Comparison of ENCODE assay signal across 8 mouse cellular contexts in genomic region chr4:135312706-135313105, GRCm38 (mm10). TPM values are rescaled to one million over a fixed set of nuclear protein-coding genes. Genes with fewer than 3 reads are reported as not detected.
DNase-seq lines count a peak whose midpoint lies in the region; ATAC-seq and TF ChIP-seq lines count a peak whose summit lies in the region.

No protein-coding gene starts in this region.

- no peak overlapping the region for H3K9ac ChIP-seq in hindbrain, embryonic 11.5 days (ENCODE audit: low read depth, low read length)
- H3K9ac ChIP-seq in embryonic facial prominence, embryonic 15.5 days, result no peak overlapping the region
- H3K9ac ChIP-seq in liver, embryonic 11.5 days (ENCODE audit: low read depth, low read length), result peak overlapping the region; percentile 64
- peak overlapping the region; percentile 33; the same call in 1 of the 2 replicates for H3K9ac ChIP-seq in stomach, embryonic 16.5 days (ENCODE audit: low read length)

- no peak overlapping the region for H3K4me2 ChIP-seq in hindbrain, embryonic 11.5 days (replicated peaks; ENCODE audit: low read depth, low read length)
- no peak overlapping the region for H3K4me2 ChIP-seq in embryonic facial prominence, embryonic 15.5 days (replicated peaks)
- H3K4me2 ChIP-seq in liver, embryonic 11.5 days, result peak overlapping the region; percentile 67
- no peak overlapping the region for H3K4me2 ChIP-seq in stomach, embryonic 16.5 days (ENCODE audit: low read depth, low read length)

- H3K9me3 ChIP-seq in hindbrain, embryonic 10.5 days, result peaks cover 11% of the 10 kb centered on the region
- no peaks in the 10 kb centered on the region for H3K9me3 ChIP-seq in hindbrain, embryonic 11.5 days (ENCODE audit: control insufficient read depth, low read length)
- H3K9me3 ChIP-seq in embryonic facial prominence, embryonic 15.5 days (replicated peaks), result 0 out of 2 replicates have a peak, but pooled peaks cover 3% of the 10 kb centered on the region
- no peaks in the 10 kb centered on the region for H3K9me3 ChIP-seq in liver, embryonic 11.5 days (ENCODE audit: control insufficient read depth, low read length)
- peaks cover 5% of the 10 kb centered on the region; the same call in 1 of the 2 replicates for H3K9me3 ChIP-seq in stomach, embryonic 16.5 days (replicated peaks; ENCODE audit: control insufficient read depth, low read length)

- no peak for ATAC-seq in hindbrain, embryonic 11.5 days (ENCODE audit: low FRiP score)
- ATAC-seq in Patski, result peak; percentile 63
- peak; percentile 70; the same call in 1 of the 2 replicates for ATAC-seq in embryonic facial prominence, embryonic 15.5 days (ENCODE audit: insufficient number of reproducible peaks, low FRiP score, low TSS enrichment, low read depth)
- ATAC-seq in liver, embryonic 11.5 days (replicated peaks; ENCODE audit: low FRiP score), result peak; percentile 46; the same call in 1 of the 2 replicates
- ATAC-seq in stomach, embryonic 16.5 days (ENCODE audit: insufficient read depth, low FRiP score), result peak; percentile 57; the same call in 1 of the 2 replicates

- no peak for TF ChIP-seq CTCF in Patski (IDR thresholded peaks at IDR 0.05)

- H3K27ac ChIP-seq in hindbrain, embryonic 10.5 days, result peak overlapping the region; percentile 29; the same call in 1 of the 2 replicates
- no peak overlapping the region for H3K27ac ChIP-seq in hindbrain, embryonic 11.5 days (ENCODE audit: low read depth, low read length)
- H3K27ac ChIP-seq in embryonic facial prominence, embryonic 15.5 days (replicated peaks), result peak overlapping the region; percentile 55; the same call in 1 of the 2 replicates
- peak overlapping the region; percentile 93 for H3K27ac ChIP-seq in liver, embryonic 11.5 days (ENCODE audit: low read depth, low read length)
- peak overlapping the region; percentile 7; the same call in 1 of the 2 replicates for H3K27ac ChIP-seq in stomach, embryonic 16.5 days (ENCODE audit: low read length)

- in situ Hi-C loops in Patski (cut with MboI; ENCODE audit: low pct_unique_long_range_greater_than_20kb), result loop anchor here (5.0 kb wide), 1 partner anchor 45 kb away; no protein-coding TSS in a partner anchor

- H3K4me3 ChIP-seq in hindbrain, embryonic 10.5 days, result no peak overlapping the region
- no peak overlapping the region for H3K4me3 ChIP-seq in hindbrain, embryonic 11.5 days (ENCODE audit: low read depth, low read length)
- no peak overlapping the region for H3K4me3 ChIP-seq in embryonic facial prominence, embryonic 15.5 days (replicated peaks)
- peak overlapping the region; percentile 21 for H3K4me3 ChIP-seq in liver, embryonic 11.5 days (ENCODE audit: low read depth, low read length)
- H3K4me3 ChIP-seq in stomach, embryonic 16.5 days (replicated peaks; ENCODE audit: low read length), result no peak overlapping the region

- no peaks in the 10 kb centered on the region for H3K27me3 ChIP-seq in hindbrain, embryonic 10.5 days (ENCODE audit: insufficient read depth, poor library complexity, severe bottlenecking)
- H3K27me3 ChIP-seq in hindbrain, embryonic 11.5 days (ENCODE audit: control insufficient read depth, insufficient read depth, low read length), result no peaks in the 10 kb centered on the region
- no peaks in the 10 kb centered on the region for H3K27me3 ChIP-seq in Patski
- no peaks in the 10 kb centered on the region for H3K27me3 ChIP-seq in embryonic facial prominence, embryonic 15.5 days
- H3K27me3 ChIP-seq in liver, embryonic 11.5 days (replicated peaks; ENCODE audit: control insufficient read depth, insufficient read depth, low read length), result no peaks in the 10 kb centered on the region
- H3K27me3 ChIP-seq in stomach, embryonic 16.5 days (ENCODE audit: control insufficient read depth, insufficient read depth, low read length), result no peaks in the 10 kb centered on the region

- WGBS in hindbrain, embryonic 10.5 days, result 45% methylated on average over 4 of the region's 4 CpGs
- 54% methylated on average over 4 of the region's 4 CpGs for WGBS in hindbrain, embryonic 11.5 days
- WGBS in embryonic facial prominence, embryonic 15.5 days, result 49% methylated on average over 4 of the region's 4 CpGs
- WGBS in liver, embryonic 11.5 days, result 32% methylated on average over 4 of the region's 4 CpGs
- WGBS in stomach, embryonic 16.5 days, result 36% methylated on average over 4 of the region's 4 CpGs

- peaks cover 36% of the 10 kb centered on the region for H3K36me3 ChIP-seq in hindbrain, embryonic 10.5 days
- peaks cover 6% of the 10 kb centered on the region; the same call in 1 of the 2 replicates for H3K36me3 ChIP-seq in hindbrain, embryonic 11.5 days (ENCODE audit: control insufficient read depth, insufficient read depth, low read length)
- H3K36me3 ChIP-seq in embryonic facial prominence, embryonic 15.5 days, result peaks cover 25% of the 10 kb centered on the region
- H3K36me3 ChIP-seq in liver, embryonic 11.5 days (ENCODE audit: control insufficient read depth, insufficient read depth, low read length), result peaks cover 19% of the 10 kb centered on the region
- H3K36me3 ChIP-seq in stomach, embryonic 16.5 days (ENCODE audit: control insufficient read depth, insufficient read depth, low read length), result peaks cover 16% of the 10 kb centered on the region

- H3K4me1 ChIP-seq in hindbrain, embryonic 10.5 days (replicated peaks), result peaks cover 29% of the 10 kb centered on the region
- H3K4me1 ChIP-seq in hindbrain, embryonic 11.5 days (replicated peaks; ENCODE audit: control insufficient read depth, insufficient read depth, low read length), result 0 out of 2 replicates have a peak, but pooled peaks cover 2% of the 10 kb centered on the region
- peaks cover 27% of the 10 kb centered on the region for H3K4me1 ChIP-seq in embryonic facial prominence, embryonic 15.5 days
- H3K4me1 ChIP-seq in liver, embryonic 11.5 days (replicated peaks; ENCODE audit: control insufficient read depth, insufficient read depth, low read length), result peaks cover 29% of the 10 kb centered on the region
- peaks cover 23% of the 10 kb centered on the region for H3K4me1 ChIP-seq in stomach, embryonic 16.5 days (ENCODE audit: control insufficient read depth, insufficient read depth, low read length)

- CTCF ChIA-PET in Patski (lab: Charles Lee), result interaction anchor here (1.4 kb wide), 1 partner anchor 76 kb away, joined by 4 read pairs; no protein-coding TSS in a partner anchor

- DNase-seq in hindbrain, embryonic 10.5 days (ENCODE audit: low spot score), result no peak
- DNase-seq in hindbrain, embryonic 11.5 days (ENCODE audit: low spot score), result no peak
- DNase-seq in Patski (ENCODE audit: low read depth, low spot score), result peak; percentile 80
- peak; percentile 88 for DNase-seq in heart, postnatal 4 days
- no peak for DNase-seq in liver, embryonic 11.5 days (ENCODE audit: low spot score)
- DNase-seq in embryo, embryonic 11 days, result no peak

- POLR2A ChIA-PET in Patski (lab: Charles Lee), result interaction anchor here (0.5 to 1.7 kb wide), 7 partner anchors 11 to 82 kb away, joined by 3 to 9 read pairs (median 4); no protein-coding TSS in a partner anchor

RNA-seq across cellular contexts. Expression of gene Clic4, which starts 40.1 kb away (rescaled TPM):
- 184 and 220 TPM in 2 replicates for polyA plus RNA-seq in hindbrain, embryonic 10.5 days (2016; fragmentation: Nextera tagmentation; extraction: Ambion mirVana)
- polyA plus RNA-seq in hindbrain, embryonic 11.5 days (2014; fragmentation: Nextera tagmentation; extraction: Ambion mirVana), result 109 and 147 TPM in 2 replicates
- 196 TPM for polyA plus RNA-seq in Patski (2021)
- polyA plus RNA-seq in embryonic facial prominence, embryonic 15.5 days (2015; fragmentation: Nextera tagmentation; extraction: Ambion mirVana), result 111 and 113 TPM in 2 replicates
- 100 to 1,000 TPM; 313 to 318 TPM for total RNA-seq in heart, postnatal 4 days (2021)
- polyA plus RNA-seq in liver, embryonic 11.5 days (2014; fragmentation: Nextera tagmentation; extraction: Ambion mirVana), result 149 and 176 TPM in 2 replicates
- polyA plus RNA-seq in stomach, embryonic 16.5 days (2015; fragmentation: Nextera tagmentation; extraction: Ambion mirVana), result 136 and 141 TPM in 2 replicates

RNA-seq across cellular contexts. Expression of gene Srrm1, which starts 40.4 kb away (rescaled TPM):
- polyA plus RNA-seq in hindbrain, embryonic 10.5 days (2016; fragmentation: Nextera tagmentation; extraction: Ambion mirVana), result 219 and 225 TPM in 2 replicates
- polyA plus RNA-seq in hindbrain, embryonic 11.5 days (2014; fragmentation: Nextera tagmentation; extraction: Ambion mirVana), result 220 and 289 TPM in 2 replicates
- polyA plus RNA-seq in Patski (2021), result 102 TPM
- polyA plus RNA-seq in embryonic facial prominence, embryonic 15.5 days (2015; fragmentation: Nextera tagmentation; extraction: Ambion mirVana), result 202 and 213 TPM in 2 replicates
- total RNA-seq in heart, postnatal 4 days (2021), result 100 to 1,000 TPM; 132 to 135 TPM
- polyA plus RNA-seq in liver, embryonic 11.5 days (2014; fragmentation: Nextera tagmentation; extraction: Ambion mirVana), result 191 and 195 TPM in 2 replicates
- polyA plus RNA-seq in stomach, embryonic 16.5 days (2015; fragmentation: Nextera tagmentation; extraction: Ambion mirVana), result 176 and 188 TPM in 2 replicates

Comparison
In these comparisons a context has a peak if more than half of its experiments do, and no peak if none do; other contexts are left out.
1. DNase-seq: peak in Patski (single experiment) and heart, postnatal 4 days (single experiment); none in hindbrain, embryonic 10.5 days (single experiment), hindbrain, embryonic 11.5 days (single experiment), liver, embryonic 11.5 days (single experiment) and embryo, embryonic 11 days (single experiment).
2. H3K9ac ChIP-seq: peak in liver, embryonic 11.5 days (single experiment) and stomach, embryonic 16.5 days (single experiment); none in hindbrain, embryonic 11.5 days (single experiment) and embryonic facial prominence, embryonic 15.5 days (single experiment).